In genomic region chr17:56935363-56936131, GRCm38 (mm10) we compare ENCODE assay signal across 8 mouse cellular contexts. TPM values are rescaled to one million over a fixed set of nuclear protein-coding genes. Genes with fewer than 3 reads are reported as not detected.
DNase-seq lines count a peak whose midpoint lies in the region; ATAC-seq and TF ChIP-seq lines count a peak whose summit lies in the region.

TSS of gene Mllt1 (minus strand) at chr17:56935415.

- 4% methylated on average over 76 of the region's 76 CpGs for WGBS in hindbrain, embryonic 10.5 days
- 4% methylated on average over 60 of the region's 76 CpGs for WGBS in lung, postnatal 0 days

- peaks cover 16% of the 10 kb centered on the region; the same call in 1 of the 2 replicates for H3K27me3 ChIP-seq in hindbrain, embryonic 10.5 days (ENCODE audit: insufficient read depth, poor library complexity, severe bottlenecking)
- H3K27me3 ChIP-seq in lung, postnatal 0 days (replicated peaks; ENCODE audit: insufficient read depth, low read length): no peaks in the 10 kb centered on the region

- ATAC-seq in frontal cortex, adult (ENCODE audit: low TSS enrichment): peak; percentile 98
- ATAC-seq in lung, postnatal 0 days: peak; percentile 98

- H3K9ac ChIP-seq in lung, postnatal 0 days (replicated peaks; ENCODE audit: low read depth): peak within 1 kb of the TSS; percentile 64

- no peak for TF ChIP-seq EP300 in lung, postnatal 0 days (IDR thresholded peaks at IDR 0.05)

- peak; percentile 77 for TF ChIP-seq CTCF in lung, postnatal 0 days (IDR thresholded peaks at IDR 0.05)

- peak within 1 kb of the TSS; percentile 98 for H3K4me2 ChIP-seq in lung, postnatal 0 days (replicated peaks; ENCODE audit: low read depth, low read length)

- H3K9me3 ChIP-seq in hindbrain, embryonic 10.5 days: no peaks in the 10 kb centered on the region
- no peaks in the 10 kb centered on the region for H3K9me3 ChIP-seq in lung, postnatal 0 days (ENCODE audit: low read length)

- H3K27ac ChIP-seq in hindbrain, embryonic 10.5 days: peak within 1 kb of the TSS; percentile 98
- H3K27ac ChIP-seq in lung, postnatal 0 days (ENCODE audit: low read length): peak within 1 kb of the TSS; percentile 85

- H3K4me3 ChIP-seq in hindbrain, embryonic 10.5 days: peak within 1 kb of the TSS; percentile 99
- H3K4me3 ChIP-seq in lung, postnatal 0 days (ENCODE audit: low read depth, low read length): peak within 1 kb of the TSS; percentile 84

- peaks cover 35% of the 10 kb centered on the region for H3K36me3 ChIP-seq in hindbrain, embryonic 10.5 days
- H3K36me3 ChIP-seq in lung, postnatal 0 days (ENCODE audit: insufficient read depth, low read length): no peaks in the 10 kb centered on the region

- H3K4me1 ChIP-seq in hindbrain, embryonic 10.5 days (replicated peaks): peaks cover 36% of the 10 kb centered on the region
- no peaks in the 10 kb centered on the region for H3K4me1 ChIP-seq in lung, postnatal 0 days (ENCODE audit: insufficient read depth, low read depth, low read length)

- peak; percentile 89 for DNase-seq in MN1 (ENCODE audit: low spot score)
- peak; percentile 98 for DNase-seq in cerebellum, adult 9-10 months
- DNase-seq in hindbrain, embryonic 10.5 days (ENCODE audit: low spot score): peak; percentile 100
- DNase-seq in layer of hippocampus, adult 9-11 months: peak; percentile 98
- peak; percentile 97 for DNase-seq in lung, postnatal 0 days (ENCODE audit: low spot score)
- peak; percentile 99 for DNase-seq in ovary, postnatal 14 days (ENCODE audit: low spot score)
- DNase-seq in thymus, postnatal 14 days: peak; percentile 100

RNA-seq across cellular contexts. Expression of gene Mllt1, which starts in this region (rescaled TPM):
- polyA plus RNA-seq in hindbrain, embryonic 10.5 days (2016; fragmentation: Nextera tagmentation; extraction: Ambion mirVana): 65.4 and 82.4 TPM in 2 replicates
- polyA plus RNA-seq in lung, postnatal 0 days (2015; fragmentation: Nextera tagmentation; extraction: Ambion mirVana): 17.7 TPM in 2 replicates

Comparison
In these comparisons a context has a peak if more than half of its experiments do, and no peak if none do; other contexts are left out.
1. Peak in every context shown above with its lines: DNase-seq, ATAC-seq, H3K4me3 ChIP-seq and H3K27ac ChIP-seq.